Mouse (Mus musculus): Measurements from ENCODE around the gene B4galnt1.

DNA sequence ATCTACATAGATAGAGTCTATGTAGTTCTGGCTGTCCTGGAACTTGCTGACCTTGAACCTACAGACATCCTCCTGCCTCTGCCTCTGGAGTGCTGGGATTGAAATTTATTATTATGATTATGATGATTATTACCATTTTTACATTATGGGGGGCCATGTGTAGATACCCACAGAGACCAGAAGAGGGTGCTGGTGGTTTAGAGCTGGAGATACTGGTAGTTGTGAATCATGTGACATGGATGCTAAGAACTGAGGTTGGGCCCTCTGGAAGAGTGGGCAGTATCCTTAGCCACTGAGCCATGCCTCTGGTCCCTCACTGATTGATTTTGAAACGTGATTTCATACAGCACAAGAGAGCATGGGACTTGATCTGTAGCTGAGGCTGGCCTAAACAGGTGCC is 21.4 kb downstream of the B4galnt1 start:
- TF ChIP-seq CTCF (IDR thresholded peaks at IDR 0.05; ENCODE audit: extremely low read depth, insufficient read depth, low read length), result peak; percentile 29; the same call in 1 of the 2 replicates
- TF ChIP-seq POLR2A (IDR thresholded peaks at IDR 0.05; ENCODE audit: extremely low read depth, insufficient read depth, low read length), result no peak

All from cortical plate, adult 2 months (tissue).